Mouse (Mus musculus): ENCODE data around the gene Robo3. TPM values are rescaled to one million over a fixed set of nuclear protein-coding genes. Genes with fewer than 3 reads are reported as not detected.

The Robo3 gene
- 52.2 and 65.0 TPM in 2 replicates for polyA plus RNA-seq (2016; fragmentation: Nextera tagmentation; extraction: Ambion mirVana)

DNA sequence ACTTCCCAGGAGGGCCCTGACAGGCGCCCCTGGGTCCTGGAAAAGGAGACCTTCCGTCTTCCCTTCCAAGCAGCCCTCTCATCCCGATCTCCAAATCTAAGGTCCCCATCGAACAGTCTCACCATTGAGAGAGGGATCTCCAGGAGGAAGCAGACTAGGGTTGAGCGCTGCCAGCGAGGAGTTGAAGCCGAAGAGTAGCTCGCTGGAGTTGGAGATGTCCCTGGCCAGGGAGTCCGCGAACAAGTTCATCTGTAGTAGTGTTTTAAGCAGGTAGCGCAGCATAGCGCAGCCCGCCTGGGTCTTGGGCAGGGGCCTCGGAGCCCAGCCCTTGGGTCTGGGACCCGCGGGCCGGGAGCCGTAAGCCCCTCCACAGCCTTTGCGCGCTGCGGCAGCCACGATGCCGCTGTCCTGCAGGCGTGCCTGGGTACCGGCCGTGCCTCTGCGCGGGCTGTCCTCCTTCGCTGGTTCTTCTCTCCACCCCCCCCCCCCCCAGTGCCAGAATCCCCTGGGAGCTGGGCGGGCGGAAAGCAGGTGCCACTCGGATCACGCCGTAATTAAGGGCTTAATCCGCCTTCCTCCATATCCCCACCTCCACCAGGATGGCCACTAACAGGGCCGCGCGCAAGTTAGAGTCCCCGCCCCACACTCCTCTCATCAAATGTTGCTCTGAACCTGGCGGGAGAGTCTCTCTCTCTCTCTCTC is at the start of gene Robo3:
Gene Robo3 (minus strand): TSS at position 527 of the 702 bp plus-strand sequence.
- WGBS, result under 1% methylated on average over 37 of the region's 40 CpGs
- Histone ChIP-seq H3K36me3 (no peaks in the 10 kb centered on the region), H3K27ac (replicated peaks) (peak within 1 kb of the TSS; percentile 10; the same call in 1 of the 2 replicates), H3K4me1 (peaks cover 37% of the 10 kb centered on the region), H3K27me3 (peaks cover 94% of the 10 kb centered on the region), H3K4me3 (peak within 1 kb of the TSS; percentile 37), H3K9ac (replicated peaks) (no peak within 1 kb of the TSS; the same call in 1 of the 2 replicates), H3K4me2 (replicated peaks) (peak within 1 kb of the TSS; percentile 50), H3K9me3 (no peaks in the 10 kb centered on the region)
- ATAC-seq (ENCODE audit: low FRiP score, low read depth), result no peak

DNA sequence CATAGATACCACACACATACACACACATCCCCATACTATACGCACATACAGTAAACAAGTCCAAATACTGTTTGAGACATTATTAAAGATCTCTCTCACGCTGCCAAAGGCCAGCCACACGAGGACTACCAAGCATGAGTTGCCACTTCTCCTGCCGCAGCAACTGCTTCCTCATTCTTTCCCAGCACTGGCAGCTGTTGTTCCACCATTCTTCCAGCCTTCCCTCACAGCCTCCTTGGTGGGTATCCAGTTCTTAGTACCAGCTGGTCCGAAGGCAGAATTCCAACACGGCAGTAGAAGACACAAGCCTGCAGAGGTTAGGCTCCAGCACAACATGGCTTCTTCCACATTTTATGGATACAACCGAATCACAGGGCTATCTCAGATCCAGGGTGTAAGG is 41.9 kb upstream of the Robo3 start:
- ATAC-seq (ENCODE audit: low FRiP score, low read depth), result no peak
- 87% methylated on average over 7 of the region's 7 CpGs for WGBS
- Histone ChIP-seq H3K27me3 (no peaks in the 10 kb centered on the region), H3K9ac (replicated peaks) (no peak overlapping the region), H3K36me3 (no peaks in the 10 kb centered on the region), H3K4me2 (replicated peaks) (no peak overlapping the region), H3K9me3 (no peaks in the 10 kb centered on the region), H3K27ac (replicated peaks) (no peak overlapping the region), H3K4me1 (no peaks in the 10 kb centered on the region), H3K4me3 (no peak overlapping the region)

DNA sequence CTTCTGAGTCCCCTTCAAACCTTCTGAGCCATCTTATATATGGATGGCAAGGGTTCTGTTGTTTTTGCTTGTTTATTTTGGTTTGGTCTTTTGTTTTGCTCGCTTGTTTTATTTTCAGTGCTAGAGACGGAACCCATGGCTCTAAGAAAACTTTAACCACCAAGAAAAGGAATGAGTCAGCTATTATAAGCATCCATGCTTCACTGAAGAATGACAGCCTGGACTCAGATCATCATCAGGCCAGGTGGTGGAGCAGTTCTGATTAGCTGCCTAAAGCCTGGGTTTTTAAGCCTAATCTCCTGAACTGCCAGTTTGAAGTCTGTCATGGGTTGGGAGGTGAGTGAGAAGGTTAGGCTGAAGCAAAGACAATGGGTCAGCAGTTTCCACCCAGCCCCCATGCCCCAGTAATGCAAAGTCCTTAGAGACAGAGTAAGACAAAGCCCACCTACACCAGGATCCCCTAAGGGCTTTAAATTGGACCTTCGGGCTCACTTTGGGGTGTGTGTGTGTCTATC is 40.6 kb upstream of the Robo3 start:
- H3K27ac ChIP-seq (replicated peaks), result no peak overlapping the region

DNA sequence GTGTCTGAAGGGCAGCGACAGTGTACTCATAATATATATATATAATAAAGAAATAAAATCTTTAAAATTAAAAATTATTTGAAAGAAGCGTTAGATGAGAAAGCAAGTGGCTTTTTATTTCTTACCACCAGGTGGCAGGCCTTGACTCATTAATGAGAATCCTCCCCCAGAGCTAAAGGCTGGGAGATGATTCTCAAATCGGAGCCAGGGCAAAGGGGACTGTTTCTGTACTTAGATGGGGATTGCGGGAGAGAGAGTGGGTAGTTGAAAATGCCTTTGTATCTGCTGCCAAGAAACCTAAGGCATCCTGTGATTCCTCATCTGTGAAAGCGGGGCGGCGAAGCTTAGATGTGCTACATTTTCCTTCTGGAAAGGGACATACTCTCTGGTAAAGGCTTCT is 29.7 kb upstream of the Robo3 start:
- Histone ChIP-seq H3K4me3 (no peak overlapping the region), H3K27ac (replicated peaks) (no peak overlapping the region), H3K9ac (replicated peaks) (no peak overlapping the region), H3K9me3 (no peaks in the 10 kb centered on the region), H3K27me3 (peaks cover 61% of the 10 kb centered on the region), H3K4me2 (replicated peaks) (no peak overlapping the region), H3K36me3 (no peaks in the 10 kb centered on the region), H3K4me1 (peaks cover 29% of the 10 kb centered on the region)
- no peak for ATAC-seq (ENCODE audit: low FRiP score, low read depth)
- WGBS, result 13% methylated on average over 7 of the region's 7 CpGs

More for the DNA sequence above, 40.6 kb upstream of the Robo3 start:
- no peak for ATAC-seq (ENCODE audit: low FRiP score, low read depth)
- no peaks in the 10 kb centered on the region for H3K27me3 ChIP-seq
- no peak overlapping the region for H3K4me3 ChIP-seq
- H3K9me3 ChIP-seq, result no peaks in the 10 kb centered on the region
- H3K4me1 ChIP-seq, result no peaks in the 10 kb centered on the region
- no peak overlapping the region for H3K9ac ChIP-seq (replicated peaks)
- no peak overlapping the region for H3K4me2 ChIP-seq (replicated peaks)
- no peaks in the 10 kb centered on the region for H3K36me3 ChIP-seq
- WGBS, result 72% methylated on average over 3 of the region's 3 CpGs

DNA sequence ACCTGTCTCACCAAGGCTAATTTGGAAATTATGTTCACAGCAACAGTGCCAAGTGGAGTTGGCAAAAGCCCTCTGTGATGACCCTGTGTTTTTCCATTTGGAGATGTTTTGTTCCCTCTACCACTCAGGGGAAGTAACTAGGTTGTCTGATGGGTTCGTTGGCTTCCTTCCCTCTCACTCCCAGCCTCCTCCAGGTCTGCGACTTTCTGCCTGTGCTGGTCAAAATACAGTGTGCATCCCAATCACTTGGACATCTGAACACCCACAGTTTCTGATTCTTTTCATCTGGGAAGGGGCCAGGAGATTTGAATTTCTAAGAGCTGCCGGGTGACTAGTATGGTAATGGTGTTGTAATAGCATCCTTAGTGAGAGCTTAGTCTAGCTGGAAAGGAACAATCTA is 28.5 kb upstream of the Robo3 start:
- no peak overlapping the region for H3K4me3 ChIP-seq
- no peak for ATAC-seq (ENCODE audit: low FRiP score, low read depth)
- no peak overlapping the region for H3K9ac ChIP-seq (replicated peaks)
- no peaks in the 10 kb centered on the region for H3K9me3 ChIP-seq
- no peak overlapping the region for H3K27ac ChIP-seq (replicated peaks)
- no peaks in the 10 kb centered on the region for H3K36me3 ChIP-seq
- H3K4me2 ChIP-seq (replicated peaks), result no peak overlapping the region
- H3K4me1 ChIP-seq, result peaks cover 41% of the 10 kb centered on the region
- whole genome bisulfite sequencing, result 8% methylated on average over 3 of the region's 3 CpGs
- peaks cover 73% of the 10 kb centered on the region for H3K27me3 ChIP-seq

DNA sequence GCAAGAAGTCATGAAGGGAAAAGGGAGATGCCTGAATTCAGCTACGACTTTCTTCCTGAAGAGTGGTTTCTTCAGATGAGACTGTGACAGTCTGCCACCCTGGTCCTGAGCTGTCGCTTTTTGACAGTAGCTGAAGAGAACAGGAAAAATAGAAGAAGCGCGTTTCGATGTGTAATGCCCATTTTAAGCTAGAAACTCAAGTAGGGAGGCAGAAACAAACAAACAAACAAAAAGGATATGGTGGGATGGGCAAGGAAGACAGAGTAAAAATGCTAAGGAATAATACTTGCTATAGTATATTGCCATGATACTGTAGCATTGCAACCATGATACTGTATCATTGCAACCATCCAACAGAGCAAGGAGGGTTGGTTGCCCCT is 27.9 kb upstream of the Robo3 start:
- 5% methylated on average over 5 of the region's 5 CpGs for WGBS

DNA sequence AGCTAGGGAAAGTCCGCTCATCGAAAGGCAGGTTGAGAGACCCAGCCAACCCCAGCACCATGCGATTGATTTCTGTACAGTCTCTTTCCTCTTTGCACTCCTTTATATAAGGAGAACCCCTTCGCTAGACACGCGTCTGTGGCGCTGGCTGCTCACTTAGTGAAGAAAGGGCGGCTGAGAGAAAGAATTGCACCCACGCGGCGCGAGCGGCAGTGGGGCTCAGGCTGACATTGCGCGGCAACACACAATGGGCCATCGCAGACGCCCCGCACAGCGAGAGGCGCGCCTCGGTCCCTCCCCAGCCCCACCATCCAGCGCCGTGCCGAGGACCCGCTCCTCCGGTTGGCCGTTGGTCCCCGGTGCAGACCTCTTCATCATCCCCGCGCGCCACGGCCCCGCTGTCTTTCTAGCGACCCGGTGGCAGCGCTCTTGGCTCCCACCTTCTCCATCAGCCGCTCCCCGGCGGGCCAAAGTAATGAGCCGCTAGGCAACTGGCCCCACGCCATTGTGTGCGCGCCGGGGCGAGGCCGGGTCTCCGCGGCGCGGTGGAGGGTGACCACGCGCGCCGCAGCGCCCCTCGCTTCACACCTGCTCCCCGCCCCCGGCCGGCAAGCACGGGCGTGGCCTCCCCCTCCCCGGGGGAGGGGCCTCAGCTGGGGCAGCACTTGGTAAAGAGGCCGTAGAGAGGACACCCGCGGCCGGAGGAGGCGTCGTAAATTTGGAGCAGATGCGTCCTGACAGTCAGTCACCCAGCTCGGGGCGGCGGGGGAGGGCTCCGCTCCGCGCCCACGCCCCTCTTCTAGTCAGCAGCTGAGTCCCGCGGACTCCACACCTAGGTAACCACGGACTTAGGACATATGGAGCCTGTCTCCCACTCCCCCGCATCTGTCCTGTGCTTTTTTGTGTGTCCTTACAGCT is 27.3 kb upstream of the Robo3 start:
- Histone ChIP-seq H3K9ac (replicated peaks) (peak overlapping the region; percentile 63), H3K36me3 (no peaks in the 10 kb centered on the region), H3K27ac (replicated peaks) (peak overlapping the region; percentile 80), H3K9me3 (no peaks in the 10 kb centered on the region), H3K4me2 (replicated peaks) (peak overlapping the region; percentile 91), H3K27me3 (peaks cover 86% of the 10 kb centered on the region), H3K4me3 (peak overlapping the region; percentile 55), H3K4me1 (peaks cover 54% of the 10 kb centered on the region)
- under 1% methylated on average over 69 of the region's 81 CpGs for WGBS
- ATAC-seq (ENCODE audit: low FRiP score, low read depth), result peak; percentile 63

More for the DNA sequence above, 27.9 kb upstream of the Robo3 start:
- no peak overlapping the region for H3K27ac ChIP-seq (replicated peaks)
- no peaks in the 10 kb centered on the region for H3K9me3 ChIP-seq
- peak overlapping the region; percentile 91 for H3K4me2 ChIP-seq (replicated peaks)
- H3K4me1 ChIP-seq, result peaks cover 47% of the 10 kb centered on the region
- H3K9ac ChIP-seq (replicated peaks), result peak overlapping the region; percentile 63; the same call in 1 of the 2 replicates
- no peaks in the 10 kb centered on the region for H3K36me3 ChIP-seq
- peaks cover 80% of the 10 kb centered on the region for H3K27me3 ChIP-seq
- ATAC-seq (ENCODE audit: low FRiP score, low read depth), result no peak
- peak overlapping the region; percentile 55 for H3K4me3 ChIP-seq

DNA sequence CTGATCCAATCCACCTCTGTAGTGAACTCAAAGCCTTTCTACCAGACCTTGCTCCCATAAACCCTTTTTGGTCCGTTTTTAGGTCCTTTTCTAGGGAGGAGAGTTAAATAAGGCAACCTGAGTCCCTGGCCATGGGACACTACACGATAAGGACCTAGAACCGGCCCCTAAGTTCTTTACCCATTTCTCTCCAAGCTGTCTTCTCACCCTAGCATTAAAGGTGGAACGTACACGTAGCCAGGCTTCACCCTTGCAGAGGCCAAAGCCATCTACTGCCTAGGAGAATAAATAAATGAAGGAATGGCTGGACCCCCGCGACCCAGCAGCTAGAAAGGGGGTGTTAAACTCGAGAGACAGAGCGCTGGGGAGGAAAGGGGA is 26.6 kb upstream of the Robo3 start:
- no peak for ATAC-seq (ENCODE audit: low FRiP score, low read depth)
- H3K4me1 ChIP-seq, result peaks cover 60% of the 10 kb centered on the region
- peak overlapping the region; percentile 80; the same call in 1 of the 2 replicates for H3K27ac ChIP-seq (replicated peaks)
- H3K4me3 ChIP-seq, result peak overlapping the region; percentile 55
- peaks cover 92% of the 10 kb centered on the region for H3K27me3 ChIP-seq
- H3K9ac ChIP-seq (replicated peaks), result peak overlapping the region; percentile 63
- H3K9me3 ChIP-seq, result no peaks in the 10 kb centered on the region
- no peaks in the 10 kb centered on the region for H3K36me3 ChIP-seq
- peak overlapping the region; percentile 91 for H3K4me2 ChIP-seq (replicated peaks)
- under 1% methylated on average over 9 of the region's 9 CpGs for WGBS

DNA sequence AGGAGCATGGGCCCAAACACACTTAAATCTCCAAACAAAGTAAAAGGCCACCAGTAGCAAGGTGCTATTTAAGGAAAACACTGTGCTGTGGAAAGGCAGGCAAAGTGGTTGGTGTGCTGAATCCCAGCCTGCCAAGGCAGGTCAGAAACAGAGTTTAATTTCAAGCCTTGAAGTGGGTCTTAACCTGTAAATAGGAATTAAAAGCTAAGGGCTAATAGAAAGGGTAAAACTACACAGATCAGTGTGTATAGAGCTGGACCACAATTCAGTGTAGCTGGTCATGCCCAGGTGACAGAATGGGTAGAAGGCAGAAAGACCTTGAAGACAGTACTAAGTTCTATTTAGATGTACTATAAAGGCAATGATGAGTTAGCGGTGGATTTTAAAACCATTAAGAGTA is 24.1 kb upstream of the Robo3 start:
- Histone ChIP-seq H3K27me3 (peaks cover 95% of the 10 kb centered on the region), H3K4me1 (peaks cover 84% of the 10 kb centered on the region), H3K27ac (replicated peaks) (peak overlapping the region; percentile 54; the same call in 1 of the 2 replicates), H3K9ac (replicated peaks) (no peak overlapping the region), H3K4me2 (replicated peaks) (no peak overlapping the region), H3K9me3 (no peaks in the 10 kb centered on the region), H3K4me3 (no peak overlapping the region), H3K36me3 (no peaks in the 10 kb centered on the region)
- ATAC-seq (ENCODE audit: low FRiP score, low read depth), result no peak
- WGBS, result 31% methylated on average over 1 of the region's 1 CpGs

DNA sequence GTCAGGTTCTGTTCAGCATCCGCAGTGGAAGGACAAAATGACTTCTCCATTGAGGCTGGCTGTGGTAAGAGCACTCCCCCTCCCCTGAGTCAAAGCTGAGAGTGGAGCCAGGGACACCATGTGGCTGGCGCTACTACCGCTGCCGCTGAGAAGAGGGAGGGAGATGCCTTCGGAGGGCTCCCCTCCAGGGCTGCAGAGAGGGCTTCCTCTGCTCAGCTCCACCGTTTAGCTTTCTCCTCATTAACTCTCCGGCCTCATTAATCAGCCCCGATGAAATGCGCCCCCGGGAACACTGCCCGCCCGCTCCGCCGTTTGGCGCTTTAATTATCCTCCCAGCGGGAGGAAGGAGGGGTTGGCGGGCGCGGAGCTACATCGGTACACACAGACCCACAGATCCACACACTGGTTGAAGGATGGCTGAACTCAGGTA is 23.4 kb upstream of the Robo3 start:
- Histone ChIP-seq H3K4me2 (replicated peaks) (peak overlapping the region; percentile 52), H3K9me3 (no peaks in the 10 kb centered on the region), H3K9ac (replicated peaks) (peak overlapping the region; percentile 28; the same call in 1 of the 2 replicates), H3K4me1 (peaks cover 88% of the 10 kb centered on the region), H3K27me3 (peaks cover 92% of the 10 kb centered on the region), H3K36me3 (no peaks in the 10 kb centered on the region), H3K27ac (replicated peaks) (peak overlapping the region; percentile 54; the same call in 1 of the 2 replicates), H3K4me3 (peak overlapping the region; percentile 32)
- 0% methylated on average over 18 of the region's 20 CpGs for WGBS
- peak; percentile 56 for ATAC-seq (ENCODE audit: low FRiP score, low read depth)

DNA sequence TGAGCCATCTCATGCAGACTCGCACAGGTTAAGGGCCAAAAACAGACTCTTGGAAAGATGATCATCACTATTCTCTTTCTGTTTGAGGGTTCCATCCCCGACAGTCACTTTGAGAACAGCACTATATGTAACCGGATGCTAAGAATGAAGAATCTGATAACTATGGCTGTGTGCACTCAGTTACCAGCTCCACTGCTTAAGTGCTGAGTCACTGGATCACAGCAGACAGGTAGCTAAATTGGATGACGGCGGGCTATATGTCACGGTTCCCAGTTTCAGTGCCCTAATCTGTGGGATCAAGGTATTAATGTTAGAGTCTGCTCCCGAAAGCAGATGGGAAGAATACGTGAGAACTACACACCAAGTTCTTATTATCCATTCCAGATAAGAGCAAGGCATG is 22.8 kb upstream of the Robo3 start:
- H3K4me2 ChIP-seq (replicated peaks), result peak overlapping the region; percentile 52
- H3K9me3 ChIP-seq, result no peaks in the 10 kb centered on the region
- H3K4me3 ChIP-seq, result no peak overlapping the region; the same call in 1 of the 2 replicates
- WGBS, result 1% methylated on average over 8 of the region's 8 CpGs
- H3K27me3 ChIP-seq, result peaks cover 91% of the 10 kb centered on the region
- H3K4me1 ChIP-seq, result peaks cover 88% of the 10 kb centered on the region
- H3K36me3 ChIP-seq, result no peaks in the 10 kb centered on the region
- H3K9ac ChIP-seq (replicated peaks), result no peak overlapping the region
- no peak for ATAC-seq (ENCODE audit: low FRiP score, low read depth)
- H3K27ac ChIP-seq (replicated peaks), result peak overlapping the region; percentile 64; the same call in 1 of the 2 replicates

All from midbrain, embryonic 12.5 days (tissue).